Mouse (Mus musculus) neural tube, embryonic 10.5 days (tissue): ENCODE data around the gene Fosl2.

Source experiments
- DNase-seq: peaks from one replicate; pipeline ENCODE4 v3.0.0-alpha.2; 2017; ENCODE audit warnings: low spot score; ENCODE audit errors: extremely low spot score

The Fosl2 gene

DNA sequence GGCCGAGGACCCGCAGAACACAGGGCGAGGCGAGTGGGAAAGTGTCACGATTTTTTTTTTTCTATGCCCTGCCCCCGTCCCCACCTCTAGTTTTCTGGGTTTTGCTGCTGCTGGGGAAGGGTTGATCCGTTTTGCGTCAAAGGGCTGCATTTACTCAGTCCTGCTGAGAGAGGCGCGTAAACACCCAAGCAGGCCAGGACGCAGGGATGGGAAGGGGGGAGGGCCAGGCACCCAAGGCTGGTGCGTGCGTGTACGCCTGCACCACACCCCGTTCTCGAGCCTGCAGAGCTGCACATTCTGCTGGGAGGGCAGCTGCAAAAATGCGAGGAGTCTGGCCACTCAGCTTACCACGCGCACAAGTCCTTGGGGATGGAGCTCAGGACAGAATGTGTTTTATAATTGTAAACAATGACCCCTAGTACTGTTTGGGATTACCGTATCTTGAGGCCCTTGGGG is 2.0 kb upstream of the Fosl2 start:
- DNase-seq = peak; percentile 61

GRCm38 (mm10) chr5:32134051-32134732 is 1.4 kb upstream of the Fosl2 start:
- peak; percentile 45 for DNase-seq

DNA sequence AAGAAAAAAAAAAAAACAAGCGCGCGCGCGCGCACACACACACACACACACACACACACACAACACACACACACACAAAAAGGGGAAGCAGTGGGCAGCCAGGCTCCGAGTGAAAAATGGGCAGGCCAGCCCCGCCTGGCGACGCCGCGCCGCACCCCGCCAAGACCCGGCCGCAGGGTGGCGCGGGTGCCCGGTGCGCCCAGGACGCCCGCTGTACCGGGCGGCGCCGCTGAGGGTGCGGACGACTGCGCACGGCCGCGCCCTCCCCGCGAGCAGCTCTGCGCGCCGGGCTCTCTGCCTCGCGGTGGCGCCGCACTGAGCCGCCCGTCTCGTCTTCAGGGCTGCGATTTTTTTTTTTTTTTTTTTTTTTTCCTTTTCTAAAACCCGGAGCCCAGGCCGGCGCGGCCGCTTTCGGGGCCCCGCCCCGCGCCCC is 682 bp upstream of the Fosl2 start:
- DNase-seq = peak; percentile 69

DNA sequence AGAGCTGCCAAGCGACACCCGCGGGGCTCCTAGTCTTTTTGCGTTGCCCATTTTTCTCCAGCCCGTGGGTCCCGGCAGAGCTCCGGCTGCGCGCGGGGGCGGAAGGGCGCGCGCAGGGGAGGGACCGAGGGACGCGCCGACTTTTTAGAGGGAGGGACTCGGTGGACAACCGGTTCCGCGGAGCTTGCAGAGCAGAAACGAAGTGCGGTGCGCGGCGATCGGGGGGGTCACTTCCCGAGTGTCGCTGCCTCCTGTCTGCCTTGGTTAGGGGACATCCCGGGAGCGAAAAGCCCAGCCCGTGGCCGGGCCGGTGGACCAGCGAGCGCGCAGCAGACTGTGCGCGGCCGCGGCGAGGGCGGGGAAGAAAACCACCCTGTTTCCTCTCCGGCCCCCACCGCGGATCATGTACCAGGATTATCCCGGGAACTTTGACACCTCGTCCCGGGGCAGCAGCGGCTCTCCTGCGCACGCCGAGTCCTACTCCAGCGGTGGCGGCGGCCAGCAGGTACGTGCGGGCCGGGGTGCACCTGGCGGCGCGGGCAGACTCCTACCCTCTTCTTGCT is 781 bp downstream of the Fosl2 start:
- DNase-seq = no peak

GRCm38 (mm10) chr5:32137106-32137522 is 1.5 kb downstream of the Fosl2 start:
- DNase-seq = peak; percentile 35

DNA sequence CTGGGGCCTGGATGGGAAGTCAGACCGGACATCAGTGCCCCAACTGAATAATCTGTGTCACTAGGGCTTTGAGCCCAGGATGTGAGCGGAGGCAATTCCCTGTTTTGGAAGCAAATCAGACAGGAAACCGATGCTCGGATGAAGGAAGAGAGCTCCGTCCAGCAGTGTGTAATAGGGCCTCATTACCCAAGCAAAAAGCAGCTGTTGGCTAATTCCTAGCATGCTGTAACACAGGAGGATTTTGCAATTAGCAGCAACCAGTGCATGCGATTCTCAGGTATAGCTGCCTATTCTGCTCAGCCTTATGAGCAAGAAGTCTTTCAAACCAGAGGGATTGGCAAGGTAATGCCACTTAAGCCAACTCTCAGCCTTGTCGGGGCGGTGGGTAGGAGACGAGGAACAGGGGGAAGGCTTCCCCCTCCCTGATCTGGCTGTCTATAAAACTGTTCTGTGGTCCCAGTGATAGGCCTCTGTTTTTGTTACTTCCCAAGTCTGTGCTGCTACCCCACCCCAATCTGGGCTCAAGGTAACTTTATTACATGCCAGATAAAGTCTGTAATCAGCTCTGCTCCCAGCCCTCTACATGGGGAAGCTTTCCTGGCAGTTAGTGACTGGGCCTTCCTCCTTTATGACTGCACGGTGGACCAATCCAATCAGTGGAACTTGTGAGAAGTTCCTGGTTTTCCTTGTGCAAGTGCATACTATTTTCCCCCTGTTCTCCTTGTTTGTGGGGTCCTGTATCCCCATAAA is 3.0 kb downstream of the Fosl2 start:
- no peak for DNase-seq

- DNase-seq = peak; percentile 38
These were observed 4.0 kb downstream of the Fosl2 start for GRCm38 (mm10) chr5:32139516-32140037.

- DNase-seq = no peak
These were observed 6.3 kb downstream of the Fosl2 start for GRCm38 (mm10) chr5:32141899-32142298.

DNA sequence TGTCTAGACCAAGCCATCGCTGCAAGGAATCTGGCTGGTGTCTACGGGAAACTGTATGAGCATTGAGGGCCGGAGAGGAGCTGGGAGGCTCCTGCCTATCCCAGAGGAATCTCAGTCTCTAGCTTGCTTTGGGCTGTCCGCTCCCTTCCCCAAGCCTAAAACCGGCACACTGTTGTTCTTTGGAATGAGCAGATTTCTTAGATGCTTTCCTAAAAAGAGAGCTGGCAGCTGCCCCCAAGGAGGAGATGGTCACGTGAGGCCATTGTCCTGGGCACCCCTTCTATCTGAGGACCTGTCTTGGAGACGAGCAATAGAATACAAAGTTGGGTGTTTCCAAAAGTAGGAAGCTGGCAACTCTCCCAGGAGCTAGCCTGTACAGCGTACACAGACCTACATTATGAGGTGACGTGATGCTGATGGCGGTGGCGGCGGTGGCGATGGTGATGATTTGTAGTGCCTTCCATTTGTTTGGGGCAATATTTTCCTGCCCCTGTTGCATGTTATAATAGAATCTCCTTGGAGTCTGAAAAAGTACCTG is 7.9 kb downstream of the Fosl2 start:
- DNase-seq = no peak

DNA sequence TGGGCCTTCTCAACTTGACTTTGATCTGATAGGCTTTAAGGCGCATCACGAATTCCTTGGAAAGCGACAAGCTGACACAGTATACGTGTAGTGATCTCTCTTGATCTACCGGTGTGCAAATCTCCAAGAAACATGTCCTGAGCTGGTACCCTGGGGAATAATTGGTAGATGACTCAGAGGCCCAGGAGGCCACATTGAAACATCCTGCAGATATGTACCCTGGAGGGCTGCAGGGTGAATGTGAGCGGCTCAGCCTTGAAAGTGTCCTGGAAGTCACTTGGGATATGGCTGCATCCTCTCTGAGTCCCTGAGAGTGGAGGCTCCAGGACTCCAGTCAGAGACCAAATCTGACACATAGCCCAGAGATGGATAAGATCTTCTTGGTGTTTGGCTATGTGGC is 10.7 kb downstream of the Fosl2 start:
- DNase-seq = no peak

DNA sequence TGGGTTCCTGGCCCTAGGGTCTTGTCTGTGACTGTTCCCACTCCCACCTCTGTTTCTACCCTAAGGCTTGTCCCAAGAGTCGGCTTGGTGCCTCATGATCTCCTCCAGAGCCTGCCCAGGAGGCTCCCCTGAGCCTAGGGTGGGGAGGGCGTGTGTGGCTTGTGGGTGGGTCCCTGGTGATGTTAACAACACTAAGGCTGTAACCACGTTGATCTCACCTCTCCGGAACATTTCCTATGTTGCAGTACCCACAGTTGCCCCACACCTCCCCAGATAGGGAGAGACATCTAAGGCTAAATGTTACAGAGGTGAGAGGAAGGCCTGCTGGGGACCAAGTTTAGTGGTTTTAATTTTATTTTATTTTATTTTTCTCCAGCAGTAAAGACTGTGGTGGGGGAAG is 13.0 kb downstream of the Fosl2 start:
- no peak for DNase-seq

GRCm38 (mm10) chr5:32151244-32151643 is 15.6 kb downstream of the Fosl2 start:
- DNase-seq = no peak

DNA sequence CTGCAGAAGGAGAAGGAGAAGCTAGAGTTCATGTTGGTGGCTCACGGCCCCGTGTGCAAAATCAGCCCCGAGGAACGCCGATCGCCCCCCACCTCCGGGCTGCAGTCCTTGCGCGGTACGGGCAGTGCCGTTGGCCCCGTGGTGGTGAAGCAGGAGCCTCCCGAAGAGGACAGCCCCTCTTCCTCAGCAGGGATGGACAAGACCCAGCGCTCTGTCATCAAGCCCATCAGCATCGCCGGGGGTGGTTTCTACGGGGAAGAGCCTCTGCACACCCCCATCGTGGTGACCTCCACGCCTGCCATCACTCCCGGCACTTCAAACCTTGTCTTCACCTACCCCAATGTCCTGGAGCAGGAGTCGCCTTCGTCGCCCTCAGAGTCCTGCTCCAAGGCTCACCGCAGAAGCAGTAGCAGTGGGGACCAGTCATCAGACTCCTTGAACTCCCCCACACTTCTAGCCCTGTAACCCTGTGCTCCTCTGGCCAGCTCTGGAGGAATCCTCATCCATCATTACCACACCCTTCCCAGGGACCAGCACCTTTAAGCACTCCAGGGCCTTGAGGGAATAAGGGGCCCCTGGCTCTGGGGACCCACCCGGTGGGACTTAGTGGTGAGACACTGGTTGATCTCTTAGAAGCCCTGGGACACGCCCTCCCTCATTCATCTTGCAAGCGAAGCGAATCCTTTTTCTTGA is 17.3 kb downstream of the Fosl2 start:
- peak; percentile 52 for DNase-seq

- DNase-seq = no peak
These were observed 17.8 kb downstream of the Fosl2 start for GRCm38 (mm10) chr5:32153418-32153740.

DNA sequence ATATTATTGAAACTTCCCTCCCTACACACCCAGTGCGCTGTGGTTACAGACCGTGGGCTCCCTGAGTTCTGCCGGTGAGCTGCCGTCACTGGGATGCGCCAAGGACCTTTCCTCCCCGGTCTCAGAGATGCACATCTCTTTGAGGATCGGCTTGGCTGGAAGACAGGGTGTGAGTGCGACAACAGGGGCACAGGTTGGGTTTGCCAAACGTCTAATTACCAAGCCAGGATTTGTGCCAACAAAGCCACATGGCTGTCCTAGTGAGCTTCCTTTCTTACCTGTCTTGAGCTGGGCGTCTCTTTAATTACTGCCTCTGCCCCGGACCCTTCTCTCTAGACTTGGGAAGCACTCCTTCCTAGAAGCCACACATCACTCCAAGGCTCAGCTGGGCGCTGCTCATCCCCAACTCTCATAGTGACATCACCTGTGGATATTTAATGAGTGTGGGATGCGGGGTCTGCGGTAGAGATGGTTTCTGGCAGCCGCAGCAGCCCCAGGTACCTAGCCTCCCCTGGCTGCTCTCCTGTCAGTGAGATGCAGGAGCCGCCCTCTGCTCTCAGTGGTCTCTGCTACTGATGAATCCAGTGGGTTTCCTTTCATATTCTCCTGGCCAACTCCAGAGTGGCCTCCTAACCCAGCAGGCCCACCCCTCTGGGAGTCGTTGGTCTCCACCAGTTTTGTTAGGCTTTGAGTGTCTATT is 18.3 kb downstream of the Fosl2 start:
- no peak for DNase-seq

- no peak for DNase-seq
These were observed 19.5 kb downstream of the Fosl2 start for GRCm38 (mm10) chr5:32154931-32155688.

GRCm38 (mm10) chr5:32155927-32156326 is 20.3 kb downstream of the Fosl2 start:
- DNase-seq = no peak

GRCm38 (mm10) chr5:32163478-32164043 is 28.0 kb downstream of the Fosl2 start:
- no peak for DNase-seq

DNA sequence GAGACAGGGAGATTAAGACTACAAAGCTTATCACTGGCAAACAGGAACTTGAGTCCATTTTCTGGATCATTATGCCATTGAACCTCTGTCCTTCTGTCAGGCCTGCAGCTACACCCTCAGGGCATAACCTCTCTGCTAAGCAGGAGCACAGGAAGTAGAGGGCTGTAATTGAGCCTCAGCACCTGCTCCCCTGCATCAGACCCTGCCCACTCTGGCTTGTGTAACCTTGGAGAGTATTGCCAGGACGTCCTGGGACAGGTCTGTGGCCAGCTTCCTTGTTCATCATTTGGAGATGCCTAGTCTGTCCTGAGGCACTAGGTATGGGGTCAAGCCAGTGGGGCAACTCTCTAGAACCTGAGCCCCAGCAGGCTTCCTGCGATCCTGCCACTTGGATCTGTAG is 36.6 kb downstream of the Fosl2 start:
- no peak for DNase-seq

DNA sequence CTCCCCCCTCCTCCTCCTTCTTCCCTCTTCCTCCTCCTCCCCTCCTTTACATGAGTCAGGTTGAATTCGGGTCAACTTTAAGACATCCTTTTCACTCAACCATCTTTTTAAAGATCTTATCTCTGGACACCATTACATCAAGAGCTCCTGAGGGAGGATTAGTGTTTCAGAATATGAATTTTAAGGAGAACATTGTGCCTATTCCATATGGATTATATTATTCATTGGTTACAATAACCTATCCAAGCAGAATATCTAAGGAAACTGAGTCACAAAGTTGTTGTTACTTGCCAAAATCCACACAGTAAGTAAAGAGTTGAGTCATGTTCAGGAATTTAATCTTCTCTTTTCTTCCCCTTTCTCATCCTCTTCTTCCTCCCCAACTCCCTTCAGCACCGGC is 41.2 kb downstream of the Fosl2 start:
- no peak for DNase-seq
